ENCODE assay signal across 19 mouse cellular contexts in the genomic region with DNA sequence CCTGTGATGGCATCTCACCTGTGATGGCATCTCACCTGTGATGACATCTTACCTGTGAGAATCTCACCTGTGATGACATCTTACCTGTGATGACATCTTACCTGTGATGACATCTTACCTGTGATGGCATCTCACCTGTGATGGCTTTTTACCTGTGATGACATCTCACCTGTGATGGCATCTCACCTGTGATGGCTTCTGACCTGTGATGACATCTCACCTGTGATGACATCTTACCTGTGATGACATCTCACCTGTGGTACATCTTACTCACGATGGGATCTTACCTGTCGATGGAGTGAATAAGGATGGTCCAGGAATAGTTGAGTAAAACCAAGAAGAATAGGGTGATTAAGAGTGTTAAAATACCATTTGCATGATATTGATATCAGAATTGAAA.
"Had no signal": no experiment of that assay in that cellular context is flagged by ENCODE, and none has a peak within 500 bp of the region (broad histone marks: within the 10 kb centered on the region; RNA-seq: fewer than 3 reads in every experiment).

No protein-coding gene starts in this region.

- H3K36me3 ChIP-seq: kidney, embryonic 15.5 days; limb, embryonic 12.5 days; limb, embryonic 15.5 days; lung, embryonic 15.5 days had no signal

- H3K9ac ChIP-seq: kidney, embryonic 15.5 days; limb, embryonic 12.5 days; limb, embryonic 15.5 days; liver, embryonic 14.5 days; liver, postnatal 0 days; lung, embryonic 15.5 days had no signal

- H3K27me3 ChIP-seq: kidney, embryonic 15.5 days; limb, embryonic 12.5 days; limb, embryonic 15.5 days; lung, embryonic 15.5 days had no signal

- H3K9me3 ChIP-seq: kidney, embryonic 15.5 days; limb, embryonic 12.5 days; limb, embryonic 15.5 days; lung, embryonic 15.5 days had no signal

- H3K4me1 ChIP-seq: kidney, embryonic 15.5 days; limb, embryonic 15.5 days; lung, embryonic 15.5 days had no signal

- H3K27ac ChIP-seq: kidney, embryonic 15.5 days; limb, embryonic 12.5 days; limb, embryonic 15.5 days; liver, embryonic 14.5 days; lung, embryonic 15.5 days; stomach, postnatal 0 days had no signal

- ATAC-seq: intestine, embryonic 16.5 days; liver, postnatal 0 days had no signal

- DNase-seq: kidney, adult 2 months; kidney, postnatal 10 days; kidney, postnatal 36 days; left cerebral cortex, postnatal 4 days; liver, postnatal 0 days; lung, postnatal 14 days; lung, postnatal 4 days; midbrain, embryonic 14.5 days; thymus, adult 2 months; thymus, postnatal 14 days; thymus, postnatal 4 days had no signal

- H3K4me3 ChIP-seq: kidney, embryonic 15.5 days; limb, embryonic 12.5 days; limb, embryonic 15.5 days; lung, embryonic 15.5 days had no signal

- H3K4me2 ChIP-seq: kidney, embryonic 15.5 days; limb, embryonic 12.5 days; limb, embryonic 15.5 days; liver, embryonic 11.5 days; lung, embryonic 15.5 days had no signal
